ENCODE assay signal across 23 mouse cellular contexts in the genomic region with DNA sequence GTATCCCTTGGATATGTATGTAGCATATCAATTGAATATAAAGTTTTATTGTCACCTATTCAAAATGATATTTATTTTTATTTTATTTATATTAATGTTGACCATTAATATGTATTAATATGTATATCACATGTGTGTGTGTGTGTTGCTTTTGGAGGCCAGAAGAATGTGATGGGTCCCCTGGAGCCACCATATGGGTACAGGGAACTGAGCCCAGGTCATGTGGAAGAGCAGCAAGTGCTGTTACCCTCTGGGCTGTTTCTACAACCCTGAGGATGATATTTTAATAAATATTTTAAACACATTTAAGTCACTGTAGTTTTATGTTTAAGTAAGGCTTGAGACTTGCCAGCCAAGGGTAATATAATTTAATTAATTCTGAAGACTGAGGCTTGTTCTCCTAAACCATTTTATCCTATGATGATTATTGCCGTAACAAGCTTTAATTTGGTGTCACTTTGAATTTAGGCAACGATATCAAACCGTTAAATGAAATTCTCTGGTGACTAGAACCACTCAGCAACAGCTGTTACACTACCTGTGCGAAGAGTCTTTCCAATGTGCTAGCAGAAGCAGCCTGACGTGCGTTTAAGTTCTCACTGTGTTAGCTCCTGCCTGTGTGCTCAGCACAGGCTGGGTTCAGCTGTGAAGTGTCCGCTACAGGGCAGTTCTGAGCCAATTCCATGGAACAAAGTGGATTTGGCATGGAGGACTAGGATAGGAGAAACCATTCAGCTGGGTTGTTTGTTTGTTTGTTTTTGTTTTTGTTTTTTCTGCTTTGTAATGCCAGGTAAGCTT.
A peak's percentile ranks its signal among the peaks of the same experiment; 100 is the strongest.
DNase-seq lines count a peak whose midpoint lies in the region; ATAC-seq lines count a peak whose summit lies in the region.
"Had no signal": no experiment of that assay in that cellular context is flagged by ENCODE, and none has a peak within 500 bp of the region (broad histone marks: within the 10 kb centered on the region; RNA-seq: fewer than 3 reads in every experiment).

No protein-coding gene starts in this region.

- H3K4me1 ChIP-seq in hindbrain, embryonic 13.5 days (replicated peaks) = no peaks in the 10 kb centered on the region
- H3K4me1 ChIP-seq in hindbrain, embryonic 10.5 days (replicated peaks) = no peaks in the 10 kb centered on the region
- no peaks in the 10 kb centered on the region for H3K4me1 ChIP-seq in midbrain, embryonic 14.5 days (ENCODE audit: control insufficient read depth, insufficient read depth, low read length)
- H3K4me1 ChIP-seq in midbrain, embryonic 11.5 days (ENCODE audit: control insufficient read depth, insufficient read depth, low read length) = no peaks in the 10 kb centered on the region
- H3K4me1 ChIP-seq: embryonic facial prominence, embryonic 15.5 days; heart, embryonic 13.5 days; neural tube, embryonic 12.5 days had no signal

- WGBS in hindbrain, embryonic 13.5 days = 74% methylated on average over 7 of the region's 7 CpGs
- 91% methylated on average over 7 of the region's 7 CpGs for WGBS in hindbrain, embryonic 10.5 days
- 67% methylated on average over 7 of the region's 7 CpGs for WGBS in midbrain, embryonic 14.5 days
- 86% methylated on average over 7 of the region's 7 CpGs for WGBS in midbrain, embryonic 11.5 days

- H3K9ac ChIP-seq in hindbrain, embryonic 13.5 days = no peak overlapping the region
- H3K9ac ChIP-seq in midbrain, embryonic 14.5 days (replicated peaks; ENCODE audit: low read length) = no peak overlapping the region
- no peak overlapping the region for H3K9ac ChIP-seq in midbrain, embryonic 11.5 days (ENCODE audit: low read length)
- H3K9ac ChIP-seq: embryonic facial prominence, embryonic 15.5 days; forebrain, embryonic 15.5 days; heart, embryonic 13.5 days; neural tube, embryonic 12.5 days had no signal

- ATAC-seq in hindbrain, embryonic 13.5 days (ENCODE audit: low FRiP score) = peak; percentile 57; the same call in 1 of the 2 replicates
- no peak for ATAC-seq in midbrain, embryonic 14.5 days (ENCODE audit: low FRiP score, low TSS enrichment)
- ATAC-seq in midbrain, embryonic 11.5 days (ENCODE audit: low FRiP score) = no peak
- ATAC-seq: forebrain, embryonic 15.5 days; inflammation-experienced regulatory T-cells, adult 6 months had no signal

- H3K36me3 ChIP-seq in hindbrain, embryonic 13.5 days = no peaks in the 10 kb centered on the region
- 0 out of 2 replicates have a peak, but pooled peaks cover 7% of the 10 kb centered on the region for H3K36me3 ChIP-seq in hindbrain, embryonic 10.5 days
- H3K36me3 ChIP-seq in midbrain, embryonic 14.5 days (ENCODE audit: control insufficient read depth, insufficient read depth, low read length) = no peaks in the 10 kb centered on the region; the same call in 1 of the 2 replicates
- no peaks in the 10 kb centered on the region for H3K36me3 ChIP-seq in midbrain, embryonic 11.5 days (ENCODE audit: control insufficient read depth, insufficient read depth, low read length)
- H3K36me3 ChIP-seq: embryonic facial prominence, embryonic 15.5 days; forebrain, embryonic 15.5 days; neural tube, embryonic 12.5 days had no signal

- no peak overlapping the region for H3K4me3 ChIP-seq in hindbrain, embryonic 13.5 days
- H3K4me3 ChIP-seq in hindbrain, embryonic 10.5 days = no peak overlapping the region
- H3K4me3 ChIP-seq in midbrain, embryonic 14.5 days (replicated peaks; ENCODE audit: low read depth, low read length) = no peak overlapping the region
- no peak overlapping the region for H3K4me3 ChIP-seq in midbrain, embryonic 11.5 days (ENCODE audit: low read depth, low read length)
- H3K4me3 ChIP-seq: embryonic facial prominence, embryonic 15.5 days; forebrain, embryonic 15.5 days; heart, embryonic 13.5 days; neural tube, embryonic 12.5 days had no signal

- H3K9me3 ChIP-seq in hindbrain, embryonic 13.5 days = no peaks in the 10 kb centered on the region
- no peaks in the 10 kb centered on the region for H3K9me3 ChIP-seq in hindbrain, embryonic 10.5 days
- no peaks in the 10 kb centered on the region for H3K9me3 ChIP-seq in midbrain, embryonic 14.5 days (ENCODE audit: control insufficient read depth, low read length)
- no peaks in the 10 kb centered on the region for H3K9me3 ChIP-seq in midbrain, embryonic 11.5 days (ENCODE audit: control insufficient read depth, low read length)
- H3K9me3 ChIP-seq: embryonic facial prominence, embryonic 15.5 days; forebrain, embryonic 15.5 days; heart, embryonic 13.5 days; neural tube, embryonic 12.5 days had no signal

- no peak overlapping the region for H3K4me2 ChIP-seq in hindbrain, embryonic 13.5 days
- no peak overlapping the region for H3K4me2 ChIP-seq in midbrain, embryonic 14.5 days (ENCODE audit: low read length)
- no peak overlapping the region for H3K4me2 ChIP-seq in midbrain, embryonic 11.5 days
- H3K4me2 ChIP-seq: embryonic facial prominence, embryonic 15.5 days; forebrain, embryonic 15.5 days; heart, embryonic 13.5 days; neural tube, embryonic 12.5 days had no signal

- no peaks in the 10 kb centered on the region for H3K27me3 ChIP-seq in hindbrain, embryonic 13.5 days
- H3K27me3 ChIP-seq in hindbrain, embryonic 10.5 days (ENCODE audit: insufficient read depth, poor library complexity, severe bottlenecking) = no peaks in the 10 kb centered on the region
- H3K27me3 ChIP-seq in midbrain, embryonic 14.5 days (ENCODE audit: control insufficient read depth, insufficient read depth, low read length) = no peaks in the 10 kb centered on the region
- H3K27me3 ChIP-seq in midbrain, embryonic 11.5 days (ENCODE audit: control insufficient read depth, insufficient read depth, low read length) = no peaks in the 10 kb centered on the region
- H3K27me3 ChIP-seq: embryonic facial prominence, embryonic 15.5 days; forebrain, embryonic 15.5 days; heart, embryonic 13.5 days; neural tube, embryonic 12.5 days had no signal

- DNase-seq in cerebellum, adult 8-10 months = peak; percentile 17
- no peak for DNase-seq in cerebellum, adult 11-12 months
- DNase-seq in hindbrain, embryonic 10.5 days (ENCODE audit: low spot score) = no peak
- peak; percentile 31 for DNase-seq in midbrain, embryonic 14.5 days
- no peak for DNase-seq in midbrain, embryonic 11.5 days (ENCODE audit: low spot score, missing footprints)
- peak; percentile 18 for DNase-seq in retina, embryonic 14.5 days (ENCODE audit: low spot score)
- DNase-seq in adrenal gland, postnatal 25 days = no peak
- DNase-seq: adrenal gland, postnatal 10 days; embryo, embryonic 11 days; gastrocnemius, postnatal 10 days; heart, adult 18-20 months; heart, postnatal 14 days; kidney, adult 8-10 months; kidney, postnatal 10 days; lung, postnatal 4 days; thymus, adult 18-20 months; thymus, postnatal 4 days had no signal

- no peak overlapping the region for H3K27ac ChIP-seq in hindbrain, embryonic 13.5 days
- no peak overlapping the region for H3K27ac ChIP-seq in hindbrain, embryonic 10.5 days
- no peak overlapping the region for H3K27ac ChIP-seq in midbrain, embryonic 14.5 days (replicated peaks; ENCODE audit: low read depth, low read length)
- H3K27ac ChIP-seq in midbrain, embryonic 11.5 days (ENCODE audit: low read depth, low read length) = no peak overlapping the region
- H3K27ac ChIP-seq: embryonic facial prominence, embryonic 15.5 days; forebrain, embryonic 15.5 days; heart, embryonic 13.5 days; neural tube, embryonic 12.5 days had no signal

Comparison
In these comparisons a context has a peak if more than half of its experiments do, and no peak if none do; other contexts are left out.
1. DNase-seq: peak in cerebellum, adult 8-10 months (single experiment), midbrain, embryonic 14.5 days (single experiment) and retina, embryonic 14.5 days (single experiment); none in cerebellum, adult 11-12 months (single experiment), hindbrain, embryonic 10.5 days (single experiment), midbrain, embryonic 11.5 days (single experiment) and adrenal gland, postnatal 25 days (single experiment).